Mouse (Mus musculus) right cerebral cortex, postnatal 14 days (tissue): ENCODE data around the gene Rsph10b.
A peak's percentile ranks its signal among the peaks of the same experiment; 100 is the strongest.

Experiments
- DNase-seq: peaks from one replicate; pipeline ENCODE4 v3.0.0; 2022

Gene Rsph10b

GRCm38 (mm10) chr5:143932831-143933230 is at the start of gene Rsph10b:
TSS of gene Rsph10b (plus strand) at chr5:143933035.
- no peak for DNase-seq

- DNase-seq, result no peak
Measured at GRCm38 (mm10) chr5:143885274-143885673, 47.6 kb upstream of the Rsph10b start.

GRCm38 (mm10) chr5:143890741-143891140 is 42.1 kb upstream of the Rsph10b start:
- no peak for DNase-seq

- DNase-seq, result no peak
Measured at GRCm38 (mm10) chr5:143892255-143892886, 40.5 kb upstream of the Rsph10b start.

GRCm38 (mm10) chr5:143893396-143893795 is 39.4 kb upstream of the Rsph10b start:
- DNase-seq, result no peak

GRCm38 (mm10) chr5:143897635-143898330 is 35.1 kb upstream of the Rsph10b start, which contains the start of gene Ankrd61:
TSS of gene Ankrd61 (minus strand) at chr5:143897685.
- DNase-seq, result no peak

- DNase-seq, result peak; percentile 31
Measured at GRCm38 (mm10) chr5:143902111-143902510, 30.7 kb upstream of the Rsph10b start.

GRCm38 (mm10) chr5:143903813-143904212 is 29.0 kb upstream of the Rsph10b start:
- DNase-seq, result no peak

- no peak for DNase-seq
Measured at GRCm38 (mm10) chr5:143906429-143906828, 26.4 kb upstream of the Rsph10b start.

- no peak for DNase-seq
Measured at GRCm38 (mm10) chr5:143908926-143909325, 23.9 kb upstream of the Rsph10b start.

- peak; percentile 90 for DNase-seq
Measured at GRCm38 (mm10) chr5:143909417-143910400, 23.1 kb upstream of the Rsph10b start, which contains the start of the genes Aimp2 and Pms2. TSS of gene Aimp2 (minus strand) at chr5:143909847. TSS of gene Pms2 (plus strand) at chr5:143909964.

- no peak for DNase-seq
Measured at GRCm38 (mm10) chr5:143916221-143916620, 16.6 kb upstream of the Rsph10b start.

GRCm38 (mm10) chr5:143917418-143917817 is 15.4 kb upstream of the Rsph10b start:
- DNase-seq, result no peak

GRCm38 (mm10) chr5:143918120-143918519 is 14.7 kb upstream of the Rsph10b start:
- no peak for DNase-seq

GRCm38 (mm10) chr5:143924781-143925452 is 7.9 kb upstream of the Rsph10b start:
- DNase-seq, result no peak

GRCm38 (mm10) chr5:143927875-143928274 is 5.0 kb upstream of the Rsph10b start, which contains the start of gene Gm42421:
TSS of gene Gm42421 (plus strand) at chr5:143928175.
- no peak for DNase-seq

- no peak for DNase-seq
Measured at GRCm38 (mm10) chr5:143929291-143929690, 3.5 kb upstream of the Rsph10b start.

GRCm38 (mm10) chr5:143930656-143931055 is 2.2 kb upstream of the Rsph10b start:
- no peak for DNase-seq

GRCm38 (mm10) chr5:143931863-143932580 is 813 bp upstream of the Rsph10b start:
- DNase-seq, result no peak

- no peak for DNase-seq
Measured at GRCm38 (mm10) chr5:143933414-143933813, 579 bp downstream of the Rsph10b start.

GRCm38 (mm10) chr5:143933875-143934274 is 1.0 kb downstream of the Rsph10b start:
- no peak for DNase-seq

- no peak for DNase-seq
Measured at GRCm38 (mm10) chr5:143936156-143936555, 3.3 kb downstream of the Rsph10b start.
